Mouse (Mus musculus): ENCODE measurements around the gene Htr7.

- TF ChIP-seq POLR2A (IDR thresholded peaks at IDR 0.05; ENCODE audit: low read depth, low read length) (no peak), CTCF (conservative IDR thresholded peaks at IDR 0.05; ENCODE audit: insufficient read depth, insufficient read length, low read depth, low read length) (no peak)
These were observed 26.2 kb upstream of the Htr7 start, which contains the start of gene Rpp30 for GRCm38 (mm10) chr19:36083262-36084225.
